Mouse (Mus musculus): ENCODE results near the gene Fam102a. TPM values are rescaled to one million over a fixed set of nuclear protein-coding genes. Genes with fewer than 3 reads are reported as not detected.
A peak's percentile ranks its signal among the peaks of the same experiment; 100 is the strongest.

Fam102a gene
- total RNA-seq, 2 experiments from 2014 or later = 1.9 to 2.2 TPM

DNA sequence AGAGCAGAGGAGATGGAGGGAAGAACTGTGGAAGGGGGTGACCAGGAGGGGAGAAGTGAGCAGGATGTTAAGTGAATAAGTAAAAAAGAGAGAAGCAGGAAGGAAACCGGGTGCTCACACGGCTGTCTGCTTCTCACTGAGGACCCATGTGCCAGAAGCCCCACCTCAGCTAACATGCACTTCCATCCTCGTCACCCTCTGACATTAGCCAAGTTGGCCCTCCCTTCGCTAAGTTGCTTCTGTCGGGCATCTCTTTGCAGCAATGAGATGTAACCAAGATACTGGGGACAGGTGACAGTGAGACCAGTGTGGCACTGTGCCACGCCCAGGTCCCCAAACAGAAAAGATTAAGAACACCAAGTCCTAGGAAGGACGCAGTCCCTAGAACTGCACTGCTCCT lies 22.5 kb upstream of the Fam102a start:
- no peak for ATAC-seq (replicated peaks; ENCODE audit: poor library complexity)

GRCm38 (mm10) chr2:32514335-32514734 lies 20.8 kb upstream of the Fam102a start:
- peak; percentile 39 for ATAC-seq (replicated peaks; ENCODE audit: poor library complexity)

DNA sequence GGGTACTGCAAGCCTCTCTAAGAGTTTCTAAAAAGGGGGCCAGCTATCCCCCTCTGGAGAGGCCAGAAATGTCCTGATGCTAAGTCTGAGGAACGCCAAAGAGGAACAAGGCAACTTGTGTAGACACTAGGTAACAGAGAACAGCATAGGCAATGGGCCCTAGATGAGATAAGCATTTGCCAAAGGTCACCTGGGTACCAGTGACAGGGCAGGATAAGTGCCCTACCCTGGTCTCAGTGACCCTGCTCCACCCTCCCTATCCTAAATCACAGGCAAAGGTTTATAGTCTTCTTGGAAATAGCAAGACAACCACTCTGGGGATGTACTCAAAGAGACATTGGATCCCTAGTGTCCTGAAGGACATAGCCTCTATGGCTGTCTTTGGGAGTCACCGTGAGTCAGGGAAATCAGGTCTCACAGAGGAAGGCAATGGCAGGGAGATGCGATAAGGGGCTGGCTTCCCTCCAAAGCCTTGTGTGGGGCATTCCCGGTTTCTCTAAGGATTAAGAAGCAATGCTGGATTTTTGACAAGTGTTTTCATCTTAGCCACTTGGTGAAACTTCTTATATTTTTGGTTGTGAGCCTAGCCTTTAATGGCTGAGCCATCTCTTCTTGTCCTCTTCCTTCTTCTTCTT lies 17.8 kb upstream of the Fam102a start:
- no peak for ATAC-seq (replicated peaks; ENCODE audit: poor library complexity)

DNA sequence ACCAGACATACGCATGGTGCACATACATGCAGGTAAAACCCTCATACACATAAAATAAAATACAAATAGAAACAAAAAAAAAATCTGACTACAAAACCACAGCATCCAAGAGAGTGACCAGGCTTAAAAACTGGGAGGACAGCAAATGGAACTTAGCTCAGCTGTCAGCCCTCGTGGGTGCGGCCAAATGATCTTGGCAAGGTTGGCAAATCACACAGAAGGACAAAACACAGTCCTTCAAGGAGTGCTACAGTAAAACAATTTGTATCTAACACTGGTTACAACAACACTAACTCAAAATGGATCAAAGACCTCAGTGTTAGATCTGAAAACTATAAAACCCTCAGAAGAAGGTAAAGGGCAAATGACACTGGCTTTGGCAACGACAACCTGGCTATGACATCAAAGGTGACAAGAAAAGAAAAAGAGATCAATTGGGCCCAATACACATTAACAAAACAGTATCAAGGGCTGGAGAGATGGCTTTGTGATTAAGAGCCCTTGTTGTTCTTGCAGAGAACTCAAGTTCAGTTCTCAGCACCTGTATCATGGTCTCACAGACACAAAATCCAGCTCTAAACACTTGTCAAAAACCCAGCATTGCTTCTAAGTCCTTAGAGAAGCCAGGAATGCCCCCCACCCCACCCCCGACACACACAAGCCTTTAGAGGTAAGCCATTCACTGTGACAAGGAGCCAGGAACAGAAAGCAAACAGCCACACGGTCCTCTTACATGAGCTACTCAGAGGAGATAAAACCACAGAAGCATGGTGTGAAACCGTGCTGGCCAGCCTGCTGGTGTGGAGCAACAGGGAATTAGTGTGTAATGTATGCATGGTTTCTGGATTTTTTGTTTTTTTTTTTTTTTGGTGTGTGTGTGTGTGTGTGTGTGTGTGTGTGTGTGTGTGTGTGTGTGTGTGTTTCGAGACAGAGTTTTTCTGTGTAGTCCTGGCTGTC lies 14.8 kb upstream of the Fam102a start:
- peak; percentile 46; the same call in 1 of the 2 replicates for ATAC-seq (replicated peaks; ENCODE audit: poor library complexity)

DNA sequence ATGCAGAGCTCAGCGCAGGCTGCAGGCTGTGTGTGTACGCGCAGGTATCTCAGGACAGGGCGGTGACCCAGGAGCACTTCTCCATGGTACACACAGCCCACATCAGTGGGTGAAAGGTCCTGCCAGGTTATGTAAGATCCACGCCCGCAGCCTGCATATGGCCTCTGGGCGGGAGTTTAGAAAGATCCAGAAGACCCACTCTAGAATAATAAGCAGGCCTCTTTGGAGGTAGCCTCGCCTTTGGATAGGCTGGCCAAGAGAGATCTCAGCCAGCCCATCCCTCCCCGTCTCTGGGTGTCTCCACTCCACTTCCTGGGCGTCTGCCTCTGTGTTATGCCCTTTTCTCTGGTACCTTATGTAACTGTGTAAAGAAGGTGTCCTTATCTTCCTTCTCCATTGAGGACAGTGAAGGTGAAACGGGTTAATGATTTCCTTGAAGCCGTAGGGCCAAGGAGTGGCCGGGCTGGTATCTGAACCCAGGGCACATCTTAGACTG lies 10.5 kb upstream of the Fam102a start:
- no peak for ATAC-seq (replicated peaks; ENCODE audit: poor library complexity)

DNA sequence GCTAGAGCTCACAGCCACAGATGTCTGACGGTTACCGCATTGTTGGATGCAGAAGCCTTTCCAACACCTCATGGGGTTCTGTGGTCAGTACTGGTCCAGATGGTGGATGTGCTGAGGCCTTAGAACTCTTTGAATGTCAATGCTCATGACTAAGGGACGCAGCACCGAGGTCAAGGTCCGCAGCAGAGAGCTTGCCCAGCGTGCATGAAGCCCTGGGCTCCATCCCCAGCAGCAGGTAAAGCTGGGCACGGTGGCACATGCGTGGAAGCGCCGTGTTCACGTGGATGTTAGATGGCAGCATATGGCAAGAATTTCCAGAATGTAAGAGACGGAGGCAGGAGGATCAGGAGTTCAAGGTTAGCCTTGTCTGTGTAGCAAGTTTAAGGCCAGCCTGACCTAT lies 9.3 kb upstream of the Fam102a start:
- no peak for ATAC-seq (replicated peaks; ENCODE audit: poor library complexity)

GRCm38 (mm10) chr2:32527468-32527966 lies 7.6 kb upstream of the Fam102a start:
- no peak for ATAC-seq (replicated peaks; ENCODE audit: poor library complexity)

GRCm38 (mm10) chr2:32528326-32528725 lies 6.8 kb upstream of the Fam102a start:
- no peak for ATAC-seq (replicated peaks; ENCODE audit: poor library complexity)

DNA sequence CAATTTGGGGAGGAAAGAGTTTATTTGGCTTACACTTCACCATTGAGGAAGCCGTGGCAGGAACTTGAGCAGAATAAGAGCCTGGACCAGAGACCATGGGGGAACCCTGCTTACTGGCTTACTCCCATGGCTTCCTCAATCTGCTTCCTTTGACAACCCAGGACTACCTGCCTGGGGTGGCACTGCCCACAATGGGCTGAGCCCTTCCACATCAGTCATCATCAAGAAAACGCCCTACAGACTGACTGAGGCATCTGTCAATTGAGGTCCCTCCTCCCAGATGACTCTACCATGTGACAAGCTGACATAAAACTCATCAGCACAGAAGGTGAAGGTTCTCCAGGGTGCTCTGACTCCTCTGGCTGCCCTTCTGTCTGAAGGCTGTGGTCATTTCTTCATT lies 4.7 kb upstream of the Fam102a start:
- ATAC-seq (replicated peaks; ENCODE audit: poor library complexity) = 0 out of 2 replicates have a peak, but pooled peaks have one; percentile 26

GRCm38 (mm10) chr2:32533163-32533562 lies 2.0 kb upstream of the Fam102a start:
- ATAC-seq (replicated peaks; ENCODE audit: poor library complexity) = no peak

GRCm38 (mm10) chr2:32534061-32534732 lies 935 bp upstream of the Fam102a start:
- ATAC-seq (replicated peaks; ENCODE audit: poor library complexity) = no peak

GRCm38 (mm10) chr2:32535501-32535991 lies 414 bp downstream of the Fam102a start:
- ATAC-seq (replicated peaks; ENCODE audit: poor library complexity) = no peak

DNA sequence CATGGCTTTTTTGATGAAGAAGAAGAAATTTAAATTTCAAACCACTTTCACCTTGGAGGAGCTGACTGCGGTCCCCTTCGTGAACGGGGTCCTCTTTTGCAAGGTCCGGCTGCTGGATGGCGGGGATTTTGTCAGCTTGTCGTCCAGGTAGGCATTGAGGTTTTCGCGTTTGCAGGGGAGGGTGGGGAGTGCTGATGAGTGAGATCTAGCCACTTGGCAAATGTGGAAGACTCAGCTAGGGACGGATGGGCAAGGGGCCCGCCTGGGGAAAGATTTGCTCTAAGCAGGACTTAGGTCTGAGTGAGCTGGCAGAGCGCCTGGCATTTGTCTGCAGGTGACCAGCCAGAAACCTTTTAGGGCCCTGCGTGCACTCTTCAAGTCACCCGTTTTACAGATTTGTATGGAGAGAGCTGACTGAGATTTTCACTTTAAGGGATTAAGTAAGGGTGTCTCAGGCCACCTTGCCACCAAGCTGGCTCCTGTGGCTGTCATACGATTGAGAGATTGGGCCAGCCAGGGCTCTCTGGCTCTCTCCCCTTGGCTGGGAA lies 1.0 kb downstream of the Fam102a start:
- ATAC-seq (replicated peaks; ENCODE audit: poor library complexity) = no peak

- peak; percentile 18; the same call in 1 of the 2 replicates for ATAC-seq (replicated peaks; ENCODE audit: poor library complexity)
These were observed 1.7 kb downstream of the Fam102a start for GRCm38 (mm10) chr2:32536634-32537359.

DNA sequence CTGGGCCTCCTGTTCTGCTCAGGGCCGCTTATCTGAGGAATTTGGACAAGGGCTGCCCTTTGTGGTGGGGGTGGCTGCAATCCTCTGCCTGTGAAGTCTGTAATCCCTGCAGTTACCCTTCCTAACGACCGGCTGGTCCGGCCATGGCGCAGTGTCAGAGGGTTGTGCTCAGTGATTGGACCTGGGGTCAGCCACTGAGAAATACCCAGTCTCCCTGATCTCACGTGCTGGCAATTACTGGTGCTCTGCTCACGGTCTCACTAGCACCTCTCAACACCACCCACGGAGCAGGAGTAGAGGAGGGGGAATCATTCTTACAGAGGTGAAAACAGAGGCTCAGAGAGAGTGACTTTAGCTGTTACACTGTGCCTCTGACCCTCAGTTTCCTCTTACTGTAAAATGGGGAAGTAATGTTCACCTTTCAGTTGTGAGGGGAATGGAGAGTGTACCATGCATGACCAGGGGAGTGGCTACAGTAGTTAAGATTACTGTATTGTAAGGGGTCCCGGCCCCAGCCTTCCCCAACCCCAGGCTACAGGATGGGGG lies 2.3 kb downstream of the Fam102a start:
- no peak for ATAC-seq (replicated peaks; ENCODE audit: poor library complexity)

DNA sequence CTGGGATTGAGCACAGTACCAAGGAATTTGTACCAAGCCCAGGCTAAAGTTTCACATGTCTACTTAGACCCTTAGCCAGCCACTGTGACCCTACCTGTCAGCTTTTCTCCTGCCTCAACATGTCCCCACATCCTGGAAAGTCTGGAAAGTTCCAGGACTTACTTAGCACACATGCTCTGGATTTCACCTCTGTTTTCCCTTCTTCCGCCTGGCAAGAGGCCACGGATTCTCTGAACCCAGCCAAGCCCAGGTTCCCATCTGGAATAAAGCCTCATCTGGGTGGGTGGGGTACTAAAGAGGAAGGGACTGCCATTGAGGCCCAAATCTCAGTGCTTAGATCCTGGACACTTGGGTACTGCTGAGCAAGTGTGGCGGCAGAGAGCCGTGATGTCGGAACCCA lies 2.8 kb downstream of the Fam102a start:
- no peak for ATAC-seq (replicated peaks; ENCODE audit: poor library complexity)

DNA sequence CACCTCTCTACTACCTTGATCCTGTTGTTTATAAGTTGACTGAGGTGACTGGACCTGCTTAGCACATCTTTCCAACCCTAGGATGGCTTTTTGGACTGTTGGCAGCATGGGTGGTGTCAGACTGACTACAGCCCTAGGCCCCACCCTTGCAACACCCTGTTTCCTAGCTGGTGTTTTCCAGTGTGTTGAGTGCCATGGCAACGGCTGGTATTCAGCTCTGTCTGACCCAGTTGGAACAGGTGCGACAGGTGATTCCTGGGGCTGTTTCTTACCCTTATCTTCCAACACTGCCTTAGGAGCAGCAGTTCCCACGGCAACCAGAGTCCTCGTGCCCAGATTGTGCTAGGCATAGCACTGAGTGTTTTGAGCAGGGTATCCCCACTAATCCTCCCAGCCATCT lies 3.3 kb downstream of the Fam102a start:
- no peak for ATAC-seq (replicated peaks; ENCODE audit: poor library complexity)

- ATAC-seq (replicated peaks; ENCODE audit: poor library complexity) = no peak
These were observed 4.4 kb downstream of the Fam102a start for GRCm38 (mm10) chr2:32539452-32539981.

DNA sequence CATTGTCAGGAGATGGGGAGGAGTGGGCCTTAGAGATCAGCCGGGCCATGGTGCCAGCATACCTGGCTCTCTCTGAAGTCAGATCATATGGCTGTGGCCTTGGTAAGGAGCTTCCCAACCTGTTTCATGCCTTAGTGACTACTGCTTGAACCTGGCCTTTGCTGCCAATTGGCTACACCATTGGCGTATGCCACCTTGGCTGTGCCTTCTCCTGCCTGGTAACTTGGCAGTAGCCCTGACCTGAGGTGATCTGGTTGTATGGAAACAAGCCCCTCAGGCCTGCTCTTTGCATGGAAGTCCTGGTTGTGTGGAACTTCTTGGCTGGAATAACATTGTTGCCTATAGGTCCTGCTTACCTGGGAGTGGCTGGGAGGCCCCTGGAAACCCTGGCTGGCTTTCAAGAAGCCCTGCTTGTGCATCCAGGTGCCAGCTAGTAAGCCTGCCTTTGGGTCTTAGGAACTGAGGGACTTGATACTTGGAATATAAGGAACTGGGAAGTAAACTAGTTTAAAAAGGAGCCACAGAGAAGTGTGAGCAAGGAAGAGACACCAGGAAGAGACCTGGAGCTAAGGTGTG lies 6.3 kb downstream of the Fam102a start:
- no peak for ATAC-seq (replicated peaks; ENCODE audit: poor library complexity)
